Mouse (Mus musculus) frontal cortex, adult 2 months (tissue): ENCODE data around the gene Aoc3. TPM values are rescaled to one million over a fixed set of nuclear protein-coding genes. Genes with fewer than 3 reads are reported as not detected.
"Not testable (repeated sequence)": the region's sequence is repeated elsewhere in the genome, so short reads cannot be mapped to it uniquely, and the experiment has no call there.

Source experiments
- DNase-seq, 2 experiments: peaks; one replicate each; pipeline ENCODE4 v3.0.0; 2022; ENCODE audit warnings: low spot score in 1 of 2; ENCODE audit errors: extremely low spot score in 1 of 2
- polyA plus RNA-seq: library from polyadenylated mRNA; depleted of rRNA; stranded (reverse); fragments of >200 nt; gene quantifications from 2 replicates; pipeline ENCODE4 v1.2.3, GENCODE M21; 2012

Gene Aoc3
- polyA plus RNA-seq, 1 experiment, result 0.88 TPM

DNA sequence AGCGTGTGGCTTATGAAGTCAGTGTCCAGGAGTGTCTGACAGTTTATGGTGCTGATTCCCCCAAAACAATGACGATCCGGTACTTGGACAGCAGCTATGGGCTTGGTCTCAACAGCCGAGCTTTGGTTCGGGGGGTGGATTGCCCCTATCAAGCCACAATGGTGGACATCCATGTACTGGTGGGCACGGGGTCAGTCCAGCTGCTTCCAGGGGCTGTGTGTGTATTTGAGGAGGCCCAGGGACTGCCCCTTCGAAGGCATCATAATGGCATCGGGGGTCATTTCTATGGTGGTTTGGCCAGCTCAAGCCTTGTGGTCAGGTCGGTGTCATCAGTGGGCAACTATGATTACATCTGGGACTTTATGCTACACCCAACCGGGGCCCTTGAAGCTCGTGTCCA is 4.3 kb upstream of the Aoc3 start:
- no peak for DNase-seq

DNA sequence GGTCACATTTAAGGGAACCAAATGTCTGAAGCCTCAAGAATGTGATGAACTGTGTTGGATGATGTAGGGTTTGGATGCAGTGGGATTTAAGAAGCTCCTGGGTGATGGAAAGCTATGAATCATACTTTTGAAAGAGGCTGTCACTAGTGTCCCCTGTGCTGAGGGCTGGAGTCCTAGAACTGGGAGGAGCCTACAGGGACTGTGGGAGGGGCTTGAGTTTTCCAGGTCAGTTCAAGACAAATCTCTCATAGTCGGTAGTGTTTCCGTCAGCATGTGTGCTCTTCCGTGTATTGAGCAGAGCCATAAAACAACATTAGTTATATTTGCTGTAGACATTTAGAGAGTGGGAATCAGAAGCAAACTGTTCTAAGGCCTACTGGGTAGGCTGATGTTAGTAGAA is 3.1 kb upstream of the Aoc3 start:
- no peak for DNase-seq

DNA sequence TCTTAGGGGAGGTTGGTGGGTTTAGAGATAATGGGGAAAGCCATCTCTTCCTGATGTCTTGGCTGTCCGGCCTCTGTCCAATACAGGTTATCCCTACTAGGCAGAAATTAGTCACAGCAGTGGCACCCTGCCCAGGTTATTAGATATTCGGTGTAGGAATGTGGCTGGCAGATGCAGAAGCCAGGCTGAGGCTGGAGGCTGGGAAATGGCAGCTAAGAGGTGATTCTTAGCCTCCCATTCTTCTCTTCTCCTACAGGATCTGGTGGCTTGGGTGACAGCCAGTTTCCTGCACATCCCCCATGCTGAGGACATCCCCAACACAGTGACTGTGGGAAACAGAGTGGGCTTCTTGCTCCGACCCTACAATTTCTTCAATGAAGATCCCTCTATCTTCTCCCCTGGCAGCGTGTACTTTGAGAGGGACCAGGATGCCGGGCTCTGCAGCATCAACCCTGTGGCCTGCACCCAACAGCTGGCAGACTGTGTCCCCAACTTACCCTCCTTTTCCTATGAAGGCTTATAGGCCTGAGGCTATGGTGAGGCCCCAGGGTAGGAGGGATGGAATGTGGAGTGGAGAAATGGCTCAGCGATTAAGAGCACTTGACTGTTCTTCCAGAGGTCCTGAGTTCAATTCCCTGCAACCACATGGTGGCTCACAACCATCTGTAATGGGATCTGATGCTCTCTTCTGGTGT is 1.3 kb upstream of the Aoc3 start:
- DNase-seq, result peak in 1 of 2 experiments; percentile 62

DNA sequence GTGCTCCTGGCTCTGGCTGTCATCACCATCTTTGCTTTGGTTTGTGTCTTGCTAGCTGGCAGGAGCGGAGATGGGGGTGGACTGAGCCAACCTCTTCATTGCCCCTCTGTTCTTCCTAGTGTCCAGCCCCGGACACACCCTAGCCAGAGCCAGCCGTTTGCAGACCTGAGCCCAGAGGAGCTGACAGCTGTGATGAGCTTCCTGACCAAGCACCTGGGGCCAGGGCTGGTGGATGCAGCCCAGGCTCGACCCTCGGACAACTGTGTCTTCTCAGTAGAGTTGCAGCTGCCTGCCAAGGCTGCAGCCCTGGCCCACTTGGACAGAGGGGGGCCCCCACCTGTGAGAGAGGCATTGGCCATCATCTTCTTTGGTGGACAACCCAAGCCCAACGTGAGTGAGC is 556 bp downstream of the Aoc3 start:
- DNase-seq, result not testable (repeated sequence)

DNA sequence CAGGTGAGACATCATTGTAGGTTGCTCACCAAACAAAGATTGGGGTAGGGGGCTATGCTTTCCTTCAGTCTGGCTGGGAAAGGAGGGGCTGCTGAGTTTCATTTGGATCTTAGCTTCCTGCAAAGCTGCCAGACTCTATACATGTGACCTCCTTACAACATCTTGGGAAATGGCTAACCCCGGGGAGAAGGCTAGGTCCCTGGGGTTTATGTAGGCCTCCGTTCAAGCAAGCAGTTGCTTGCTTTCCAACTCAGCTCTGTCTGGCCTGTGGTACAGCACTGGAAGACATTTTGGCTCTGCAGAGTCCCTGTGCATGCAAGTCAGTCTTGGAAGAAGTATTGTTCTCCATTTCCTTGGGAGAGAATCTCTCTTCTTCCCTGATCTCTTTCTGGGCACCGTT is 2.1 kb downstream of the Aoc3 start:
- no peak for DNase-seq

DNA sequence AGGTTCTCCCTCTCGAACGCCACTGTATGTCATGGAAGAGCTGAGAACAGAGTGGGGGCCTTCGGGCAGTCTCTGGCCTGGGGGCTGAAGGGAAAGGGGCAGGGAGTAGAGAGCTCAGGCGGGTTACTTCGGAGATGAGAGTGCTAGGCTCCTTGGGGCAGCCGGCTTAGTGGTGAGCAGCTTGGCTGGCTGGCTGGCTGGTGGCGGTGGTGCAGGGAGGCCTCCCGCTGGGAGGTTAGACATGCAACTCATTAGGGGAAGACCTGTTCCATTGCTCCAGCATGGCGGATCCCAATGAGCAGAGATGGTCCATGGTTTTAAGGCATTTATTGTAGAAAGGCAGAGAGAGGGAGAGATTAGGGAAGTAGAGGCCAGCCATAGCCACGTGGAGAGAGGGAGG is 3.6 kb downstream of the Aoc3 start:
- no peak for DNase-seq

DNA sequence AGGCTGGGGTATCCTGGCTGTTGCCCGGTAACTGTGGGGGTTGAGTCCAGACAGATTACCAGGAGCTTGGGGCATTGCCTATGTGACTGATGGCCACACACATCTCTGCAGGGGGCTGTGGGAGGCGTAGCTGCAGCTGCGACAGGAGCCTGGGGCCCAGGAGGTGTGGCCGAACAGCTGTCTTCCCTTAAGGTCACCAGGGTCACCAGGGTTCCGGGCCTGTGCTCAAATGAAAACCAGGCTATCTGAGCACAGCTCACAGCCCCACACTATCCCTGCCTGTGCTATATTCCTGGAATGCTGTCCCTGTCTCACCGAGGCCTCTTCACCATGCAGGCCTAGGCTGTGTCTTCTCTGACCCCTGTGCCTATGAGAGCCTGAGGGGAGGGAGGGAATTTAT is 4.1 kb downstream of the Aoc3 start:
- DNase-seq, result no peak

DNA sequence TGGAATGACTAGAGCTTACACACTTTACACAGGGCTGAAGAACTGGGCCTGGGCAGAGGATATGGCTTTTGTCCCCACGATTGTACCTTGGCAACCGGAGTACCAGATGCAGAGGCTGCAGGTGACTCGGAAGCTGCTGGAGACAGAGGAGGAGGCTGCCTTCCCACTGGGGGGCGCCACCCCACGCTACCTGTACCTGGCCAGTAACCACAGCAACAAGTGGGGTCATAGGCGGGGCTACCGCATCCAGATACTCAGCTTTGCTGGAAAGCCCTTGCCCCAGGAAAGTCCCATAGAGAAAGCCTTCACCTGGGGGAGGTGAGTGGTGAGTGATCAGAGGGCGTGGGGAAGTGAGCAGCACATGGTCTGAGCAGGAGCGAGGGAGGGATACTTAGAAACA is 5.3 kb downstream of the Aoc3 start:
- DNase-seq, result no peak

DNA sequence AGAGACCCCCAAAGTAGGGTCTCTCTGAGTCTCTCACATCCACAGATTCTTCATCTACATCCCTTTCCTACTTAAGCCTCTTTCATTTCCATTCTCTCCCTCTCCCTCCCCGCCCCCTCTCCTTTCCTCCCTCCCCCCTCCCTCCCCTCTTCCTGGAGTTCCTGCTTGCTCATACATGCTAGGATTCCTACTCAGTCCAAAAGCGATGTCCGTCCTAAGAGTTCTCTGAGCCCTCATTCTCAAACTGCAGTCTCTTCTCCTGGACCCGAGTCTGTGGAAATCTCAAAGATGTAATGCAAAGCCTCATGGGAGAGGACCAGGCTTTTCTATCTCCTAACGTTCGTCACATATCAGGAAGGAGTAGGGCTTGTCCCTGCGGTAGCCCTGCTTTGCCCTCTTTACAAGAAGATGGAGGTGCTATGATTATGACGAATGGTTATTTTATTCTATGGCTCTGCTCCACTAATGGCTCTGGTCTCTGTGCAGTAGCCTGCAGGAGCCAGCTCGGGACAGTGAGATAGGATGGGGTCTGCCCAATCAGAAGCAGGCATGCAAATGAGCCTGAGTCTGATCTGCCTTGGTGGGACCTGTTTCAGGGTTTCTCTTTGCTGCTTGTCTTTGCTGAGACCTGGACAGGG is 7.8 kb downstream of the Aoc3 start:
- peak in 1 of 2 experiments; percentile 17 for DNase-seq

DNA sequence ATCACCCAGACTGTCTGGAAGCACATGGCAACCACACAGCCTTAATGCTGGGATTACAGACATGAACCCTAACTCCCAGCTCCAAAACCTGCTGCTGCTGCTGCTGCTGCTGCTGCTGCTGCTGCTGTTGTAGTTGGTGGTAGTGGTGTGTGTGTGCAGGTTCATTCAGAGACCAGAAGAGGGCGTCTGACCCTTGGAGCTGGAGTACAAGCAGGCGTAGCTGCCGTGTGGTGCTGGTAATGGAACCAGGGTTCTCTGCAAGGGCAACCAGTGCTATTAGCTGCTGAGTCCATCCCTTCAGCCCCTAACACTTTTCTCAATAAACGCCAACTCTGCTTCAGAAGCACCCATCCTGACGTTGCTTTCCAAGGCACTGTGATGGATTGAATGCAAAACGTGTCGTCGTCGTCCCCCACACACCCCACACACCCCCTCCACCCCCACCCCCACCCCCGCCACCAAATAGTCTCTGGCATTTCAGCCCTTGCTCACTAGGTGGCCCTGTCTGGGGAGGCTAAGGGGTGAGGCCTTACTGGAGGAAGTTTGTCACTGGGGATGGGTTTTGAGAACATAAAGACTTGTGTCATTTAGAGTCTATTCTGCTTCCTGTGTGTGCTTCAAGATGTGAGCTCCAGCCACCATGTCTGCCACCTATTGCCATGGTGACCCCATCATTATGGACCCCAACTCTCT is 16.8 kb downstream of the Aoc3 start:
- no peak for DNase-seq

DNA sequence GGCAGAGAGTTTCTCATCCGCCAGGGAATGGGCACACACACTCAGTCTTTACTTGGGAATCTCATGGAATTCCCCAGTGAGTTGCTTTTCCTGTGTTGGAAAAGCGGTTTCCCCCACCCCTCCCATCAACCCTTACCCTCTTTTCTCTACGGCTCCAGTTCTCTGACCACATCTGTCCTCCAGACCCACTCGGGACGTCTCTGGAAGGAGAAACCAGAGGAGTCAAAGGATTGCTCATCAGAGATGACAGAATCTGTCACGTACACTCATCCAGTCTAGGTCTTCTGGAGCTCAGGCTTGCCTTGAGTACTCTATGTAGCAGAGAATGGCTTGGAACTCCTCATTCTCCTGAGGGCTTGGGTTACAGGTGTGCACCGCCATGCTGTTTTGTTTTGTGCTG is 18.4 kb downstream of the Aoc3 start:
- no peak for DNase-seq

DNA sequence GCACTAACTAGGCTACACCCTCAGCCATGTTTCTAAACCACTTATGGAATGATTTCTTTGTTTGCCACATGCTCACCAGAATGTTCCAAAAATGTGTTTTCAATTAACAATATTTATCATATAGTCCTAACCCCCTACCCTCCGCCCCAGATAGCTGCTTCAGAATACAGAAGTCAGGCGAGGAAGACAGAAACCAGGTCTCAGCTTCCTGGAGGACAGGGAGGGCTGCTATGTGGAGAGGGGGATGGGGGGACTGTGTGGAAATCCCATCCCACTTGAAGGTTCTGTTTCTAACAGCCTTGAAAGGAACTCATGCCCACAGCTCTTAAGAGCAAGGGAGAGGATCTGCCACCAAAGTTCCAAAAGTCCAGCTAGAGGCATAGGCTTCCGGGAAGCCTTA is 18.8 kb downstream of the Aoc3 start:
- no peak for DNase-seq

DNA sequence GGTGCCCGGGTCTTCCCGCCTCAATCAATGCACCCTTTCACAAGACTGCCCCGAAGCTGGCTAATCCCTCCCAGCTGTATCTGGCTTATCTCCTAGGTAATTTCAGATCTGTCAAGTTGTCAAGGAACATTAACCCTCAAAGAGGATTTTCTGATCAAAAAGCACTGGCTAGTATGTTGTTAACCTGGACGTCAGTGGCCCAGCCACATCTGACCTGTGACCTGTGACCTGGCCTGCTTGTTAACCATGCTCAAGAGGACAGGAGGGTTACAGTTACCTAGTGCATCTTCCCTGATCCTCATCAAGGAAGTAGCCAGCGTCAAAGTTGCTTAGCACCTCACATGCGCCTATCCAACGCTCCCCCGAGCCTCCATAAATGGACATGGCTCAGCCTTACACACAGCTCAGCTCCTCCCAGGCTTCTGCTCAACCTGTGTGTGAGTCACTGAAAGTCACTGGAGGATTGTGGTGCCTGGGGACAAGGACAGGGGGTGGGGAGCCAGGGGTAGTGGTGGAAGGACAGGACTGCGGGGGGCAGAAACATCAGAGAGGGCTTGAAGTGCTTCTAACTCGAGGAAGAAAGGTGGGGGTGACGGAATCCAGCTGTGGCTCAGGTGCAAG is 20.8 kb downstream of the Aoc3 start:
- DNase-seq, result no peak

DNA sequence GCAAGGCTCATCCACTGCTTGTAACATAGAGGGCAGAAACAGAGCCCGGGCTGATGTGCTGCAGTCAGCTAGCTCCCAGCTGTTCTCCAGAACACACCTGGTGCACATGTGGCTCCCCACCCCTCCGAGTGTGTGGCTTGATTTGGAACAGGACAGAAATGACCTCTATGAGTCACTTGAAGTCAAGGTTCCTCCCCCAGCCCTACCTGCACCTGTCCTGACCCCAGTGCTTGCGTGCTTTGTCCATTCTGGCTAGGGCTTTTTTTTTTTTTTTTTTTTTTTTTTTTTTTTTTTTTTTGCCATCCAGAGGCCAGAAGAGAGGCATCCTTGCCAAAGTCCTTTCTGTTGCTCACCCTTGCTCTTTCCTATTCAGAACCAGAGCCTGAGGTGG is 21.3 kb downstream of the Aoc3 start:
- DNase-seq, result no peak

DNA sequence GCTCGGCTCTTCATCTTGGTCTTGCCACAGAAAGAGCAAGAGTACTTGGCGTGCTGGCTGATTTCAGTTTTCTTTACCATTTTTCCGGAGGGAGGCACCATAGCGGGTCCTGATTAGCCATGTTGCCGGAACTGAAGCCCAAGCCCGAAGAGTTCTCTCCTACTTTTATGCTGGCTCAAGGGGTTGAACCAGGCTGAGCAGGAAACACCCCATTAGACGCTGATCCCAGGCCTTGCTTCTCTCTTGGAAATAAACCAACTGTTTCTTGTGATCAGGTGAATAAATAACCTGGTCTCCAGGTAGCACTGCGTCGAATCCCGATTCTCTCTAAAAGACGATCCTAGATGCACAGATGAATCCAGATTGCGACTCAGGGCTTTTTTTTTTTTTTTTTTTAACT is 23.0 kb downstream of the Aoc3 start:
- DNase-seq, result no peak

DNA sequence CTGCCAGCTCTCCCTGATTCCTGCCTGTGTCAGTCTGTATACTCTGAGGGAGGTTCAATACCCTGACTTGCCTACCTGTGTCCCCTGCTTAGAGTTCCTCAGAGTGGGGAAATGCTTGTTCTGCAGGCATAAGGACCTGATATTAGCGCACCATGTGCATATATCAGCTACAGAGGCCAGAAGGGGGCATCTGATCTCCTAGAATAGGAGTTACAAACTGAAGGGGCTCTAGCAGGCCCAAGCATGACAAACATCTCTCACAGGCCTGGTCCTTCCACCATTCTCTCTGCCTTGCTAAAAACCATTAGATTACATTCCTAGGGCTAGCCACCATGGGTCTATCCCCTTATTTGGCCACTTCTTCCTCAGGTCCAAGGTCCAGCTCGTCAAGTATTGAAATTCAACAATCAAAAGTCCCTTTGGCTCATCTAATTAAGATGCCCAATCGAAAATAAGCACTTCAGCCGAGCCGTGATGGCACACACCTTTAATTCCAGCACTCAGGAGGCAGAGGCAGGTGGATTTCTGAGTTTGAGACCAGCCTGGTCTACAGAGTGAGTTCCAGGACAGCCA is 24.1 kb downstream of the Aoc3 start:
- no peak for DNase-seq

DNA sequence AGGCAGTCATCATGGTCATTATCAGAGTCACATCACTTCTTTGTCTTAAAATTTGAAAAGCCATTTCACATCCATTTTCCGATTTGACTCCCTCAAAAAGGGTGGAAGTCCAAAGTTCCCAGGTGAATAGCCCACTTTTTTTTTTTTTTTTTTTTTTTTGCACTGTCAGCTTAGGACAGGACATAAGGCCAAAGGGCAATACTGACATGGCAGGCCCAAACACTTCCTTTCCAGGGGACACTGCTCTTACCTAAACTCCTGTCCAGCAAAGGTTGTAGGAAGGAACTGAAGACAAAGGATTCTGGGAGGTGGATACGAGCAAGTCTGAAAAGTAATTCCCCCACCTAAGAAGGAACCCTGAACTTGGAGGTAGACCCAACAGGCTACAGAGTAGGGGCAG is 25.5 kb downstream of the Aoc3 start:
- no peak for DNase-seq

DNA sequence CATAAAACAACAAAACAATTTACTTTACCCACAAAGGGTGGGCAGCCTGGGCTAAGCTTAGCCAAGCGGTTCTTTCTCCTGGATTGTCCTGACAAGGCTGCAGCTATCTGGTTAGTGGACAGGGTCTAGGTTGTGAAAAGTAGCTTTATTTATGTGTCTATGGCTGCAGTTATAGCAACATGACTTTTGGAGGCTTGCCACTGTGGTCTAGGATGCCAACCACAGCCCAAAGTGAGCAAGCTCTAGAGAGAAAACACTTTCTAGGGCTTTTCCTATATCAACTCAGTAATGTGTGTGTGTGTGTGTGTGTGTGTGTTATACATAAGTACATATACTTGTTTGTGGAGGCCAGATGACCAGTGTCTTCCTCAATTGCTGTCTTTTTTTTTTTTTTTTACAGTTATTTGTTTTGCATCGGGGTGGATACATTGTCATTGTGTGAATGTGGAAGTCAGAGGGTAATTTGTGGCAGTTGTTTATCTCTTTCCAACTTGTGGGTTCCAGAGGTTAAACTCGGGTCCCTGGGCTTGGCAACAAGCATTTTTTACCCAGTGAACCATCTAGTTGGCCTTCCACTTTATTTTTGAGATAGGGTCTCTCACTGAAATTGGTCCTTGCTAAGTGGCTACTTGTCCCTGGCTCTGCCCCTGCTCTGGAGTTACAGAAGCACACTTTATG is 27.2 kb downstream of the Aoc3 start:
- DNase-seq, result no peak

DNA sequence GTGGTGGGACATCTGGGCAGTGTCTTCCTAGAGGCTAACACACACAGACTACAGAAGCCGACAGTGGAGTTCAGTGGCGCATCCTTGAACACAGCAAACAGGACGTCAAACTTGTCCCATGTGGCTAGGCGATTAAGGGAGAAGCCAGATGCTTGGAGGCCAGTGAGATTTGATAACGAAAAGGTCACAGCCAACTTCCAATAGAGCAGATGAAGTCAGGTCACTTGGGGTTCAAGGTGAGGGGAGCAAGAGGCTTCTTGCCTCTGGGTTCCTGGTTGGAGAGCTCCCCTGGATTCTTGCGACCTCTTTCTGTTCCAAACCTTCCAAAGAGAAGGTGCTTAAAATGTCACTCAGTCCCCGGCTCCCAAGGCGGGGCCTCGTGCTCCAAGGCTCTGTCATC is 29.4 kb downstream of the Aoc3 start:
- no peak for DNase-seq

DNA sequence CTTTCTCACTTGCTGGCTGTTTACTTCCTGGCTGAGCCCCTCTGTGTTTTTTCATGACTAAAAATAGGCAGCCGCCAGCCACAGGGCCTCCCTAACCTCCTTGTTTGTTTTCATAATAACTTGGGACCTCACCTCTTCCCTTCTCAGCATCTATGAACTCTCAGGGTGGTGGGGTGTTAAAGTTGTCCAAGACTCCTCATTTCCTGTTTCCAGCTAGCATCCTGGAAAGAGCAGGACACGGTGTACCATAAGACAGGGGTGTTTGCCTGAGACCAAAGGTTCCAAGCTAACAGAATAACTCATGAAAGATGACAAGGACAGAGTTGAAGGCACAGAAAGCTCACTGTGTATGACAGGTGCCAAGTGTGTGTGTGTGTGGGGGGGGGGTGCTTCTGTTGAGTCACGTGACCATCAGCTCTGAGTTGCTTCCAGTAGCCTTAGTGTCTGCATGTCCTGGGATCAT is 30.3 kb downstream of the Aoc3 start:
- no peak for DNase-seq

DNA sequence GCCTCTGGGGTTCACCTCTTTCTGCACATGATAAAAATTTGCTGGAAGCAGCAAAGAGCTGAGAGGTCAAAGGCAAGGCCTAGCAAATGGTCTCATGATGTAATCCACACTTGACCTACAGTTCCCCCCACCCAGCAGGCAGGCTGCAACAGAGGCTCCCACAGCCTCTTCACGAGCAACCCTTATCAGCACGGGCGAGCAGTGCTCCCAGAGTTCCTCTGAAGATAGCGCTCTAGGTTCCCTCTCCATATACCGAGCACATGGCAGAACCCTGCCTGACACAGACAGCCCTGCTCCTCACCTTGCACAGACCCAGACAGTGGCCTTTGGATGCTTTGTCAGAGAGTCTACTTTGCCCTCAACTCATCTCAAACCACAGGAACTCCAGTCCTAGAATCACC is 34.1 kb downstream of the Aoc3 start:
- no peak for DNase-seq
